26 mouse cellular contexts compared by ENCODE assay signal in genomic region chr2:35716175-35716574, GRCm38 (mm10).
DNase-seq lines count a peak whose midpoint lies in the region; ATAC-seq and TF ChIP-seq lines count a peak whose summit lies in the region.
"Had no signal": no experiment of that assay in that cellular context is flagged by ENCODE, and none has a peak within 500 bp of the region (broad histone marks: within the 10 kb centered on the region; RNA-seq: fewer than 3 reads in every experiment).

No protein-coding gene starts in this region.

- TF ChIP-seq RAD21 in CH12.LX (IDR thresholded peaks at IDR 0.05; ENCODE audit: low read depth, low read length) (no peak), MEL (IDR thresholded peaks at IDR 0.05; ENCODE audit: low read depth, low read length) (no peak)

- DNase-seq in CH12.LX (ENCODE audit: extremely low read depth) (peak; percentile 60), MEL (ENCODE audit: low read depth, low spot score) (peak; percentile 80)
- DNase-seq in cerebellum, postnatal 4 days (ENCODE audit: low spot score in 2 of 2) = no peak
- DNase-seq in urinary bladder, postnatal 10 days (ENCODE audit: low spot score) = no peak
- no peak for DNase-seq in thymus, postnatal 36 days
- DNase-seq: adrenal gland, adult 2 months; adrenal gland, postnatal 14 days; cerebellum, adult 11-12 months; cerebellum, adult 8-10 months; cerebellum, postnatal 10 days; cerebellum, postnatal 36 days; forebrain, postnatal 0 days; gastrocnemius, postnatal 25 days; heart, adult 18-20 months; heart, postnatal 10 days; heart, postnatal 36 days had no signal

- no peak for TF ChIP-seq POLR2A in CH12.LX (IDR thresholded peaks at IDR 0.05; ENCODE audit: low read depth, low read length)
- peak in 1 of 2 experiments; percentile 51; a peak in 1 of 4 replicates for TF ChIP-seq POLR2A in MEL (IDR thresholded peaks at IDR 0.05; ENCODE audit: control insufficient read depth in 1 of 2, insufficient read depth in 1 of 2, low read depth in 1 of 2, low read length in 2 of 2, poor library complexity in 1 of 2)

- H3K79me2 ChIP-seq in CH12.LX (replicated peaks; ENCODE audit: control insufficient read depth, extremely low read depth, insufficient read depth, poor library complexity, severe bottlenecking) (no peaks in the 10 kb centered on the region), MEL (ENCODE audit: control insufficient read depth, insufficient read depth, low read length, poor library complexity) (no peaks in the 10 kb centered on the region)

- H3K27ac ChIP-seq in CH12.LX (ENCODE audit: insufficient read depth, low read depth) (no peak overlapping the region), MEL (ENCODE audit: control insufficient read depth, low read depth, low read length) (peak overlapping the region; percentile 90)
- H3K27ac ChIP-seq: embryonic facial prominence, embryonic 12.5 days; embryonic facial prominence, embryonic 15.5 days; heart, embryonic 15.5 days; hindbrain, embryonic 10.5 days; hindbrain, embryonic 13.5 days had no signal

- H3K4me3 ChIP-seq in CH12.LX (replicated peaks in 1 of 3; ENCODE audit: low read depth in 2 of 3, low read length in 2 of 3, poor library complexity in 1 of 3) (no peak overlapping the region), MEL (ENCODE audit: control insufficient read depth in 1 of 2, insufficient read depth in 1 of 2, low read depth in 2 of 2, low read length in 2 of 2) (peak overlapping the region in 1 of 2 experiments; percentile 32; a peak in 3 of 4 replicates)
- H3K4me3 ChIP-seq: embryonic facial prominence, embryonic 12.5 days; embryonic facial prominence, embryonic 15.5 days; heart, embryonic 12.5 days; heart, embryonic 15.5 days; hindbrain, embryonic 10.5 days; hindbrain, embryonic 13.5 days had no signal

- no peak overlapping the region for H3K4me2 ChIP-seq in CH12.LX (ENCODE audit: insufficient read depth, low read depth, poor library complexity, severe bottlenecking)
- H3K4me2 ChIP-seq: embryonic facial prominence, embryonic 12.5 days; embryonic facial prominence, embryonic 15.5 days; heart, embryonic 12.5 days; heart, embryonic 15.5 days; hindbrain, embryonic 13.5 days had no signal

- in situ Hi-C loops in CH12.LX (cut with MboI; ENCODE audit: low pct_ligation_motif_present, low pct_unique_long_range_greater_than_20kb, low sequenced_read_pairs) = no loop called here

- H3K27me3 ChIP-seq in CH12.LX (replicated peaks) (no peaks in the 10 kb centered on the region), MEL (ENCODE audit: control insufficient read depth in 1 of 2, insufficient read depth in 2 of 2, low read length in 2 of 2) (no peaks in the 10 kb centered on the region)
- H3K27me3 ChIP-seq: embryonic facial prominence, embryonic 12.5 days; embryonic facial prominence, embryonic 15.5 days; heart, embryonic 12.5 days; heart, embryonic 15.5 days; hindbrain, embryonic 13.5 days had no signal

- TF ChIP-seq EP300 in CH12.LX (IDR thresholded peaks at IDR 0.05; ENCODE audit: low read length) (no peak), MEL (IDR thresholded peaks at IDR 0.05; ENCODE audit: low read depth in 1 of 2, low read length in 2 of 2) (no peak)

- dilution Hi-C loops in CH12.LX (cut with MboI; ENCODE audit: extremely low pct_ligation_motif_present, extremely low pct_unique_long_range_greater_than_20kb, low sequenced_read_pairs) = no loop called here

- H3K9ac ChIP-seq in CH12.LX (ENCODE audit: insufficient read depth, low read depth) (no peak overlapping the region), MEL (ENCODE audit: control insufficient read depth, low read depth, low read length, poor library complexity, severe bottlenecking) (no peak overlapping the region)
- H3K9ac ChIP-seq: embryonic facial prominence, embryonic 12.5 days; embryonic facial prominence, embryonic 15.5 days; forebrain, postnatal 0 days; heart, embryonic 12.5 days; heart, embryonic 15.5 days; hindbrain, embryonic 13.5 days had no signal

- H3K36me3 ChIP-seq in CH12.LX (replicated peaks in 1 of 2; ENCODE audit: control insufficient read depth in 1 of 2, insufficient read depth in 1 of 2, low read length in 1 of 2) (peaks cover 58 to 91% of the 10 kb centered on the region in 2 experiments), MEL (ENCODE audit: control insufficient read depth in 1 of 2, insufficient read depth in 2 of 2, low read length in 2 of 2) (peaks cover 0 to 19% of the 10 kb centered on the region in 2 experiments; a peak in 2 of 4 replicates)

- peak; percentile 38; the same call in 1 of the 2 replicates for ATAC-seq in common myeloid progenitor, adult 5-6 weeks (replicated peaks; ENCODE audit: low read depth, poor library complexity, severe bottlenecking)
- ATAC-seq: CD4-positive, CD25-positive, alpha-beta regulatory T cell, adult 4 months; forebrain, embryonic 14.5 days; forebrain, postnatal 0 days; hindbrain, embryonic 16.5 days had no signal

- TF ChIP-seq CTCF in CH12.LX (conservative IDR thresholded peaks at IDR 0.05 in 1 of 2, IDR thresholded peaks at IDR 0.05 in 1 of 2; ENCODE audit: low read depth in 2 of 2, low read length in 2 of 2) (no peak), MEL (IDR thresholded peaks at IDR 0.05 in 2 of 3, conservative IDR thresholded peaks at IDR 0.05 in 1 of 3; ENCODE audit: control insufficient read depth in 1 of 3, insufficient read depth in 1 of 3, low read depth in 2 of 3, low read length in 3 of 3, poor library complexity in 1 of 3, severe bottlenecking in 1 of 3) (no peak)

- H3K9me3 ChIP-seq in CH12.LX (replicated peaks; ENCODE audit: low read length) (no peaks in the 10 kb centered on the region), MEL (replicated peaks; ENCODE audit: insufficient read depth, low read length) (no peaks in the 10 kb centered on the region)
- H3K9me3 ChIP-seq: embryonic facial prominence, embryonic 12.5 days; embryonic facial prominence, embryonic 15.5 days; heart, embryonic 12.5 days; heart, embryonic 15.5 days; hindbrain, embryonic 10.5 days; hindbrain, embryonic 13.5 days had no signal

- H3K4me1 ChIP-seq in CH12.LX (ENCODE audit: control insufficient read depth in 1 of 2, insufficient read depth in 2 of 2) = peaks cover 3 to 43% of the 10 kb centered on the region in 2 experiments
- peaks cover 12 to 25% of the 10 kb centered on the region in 2 experiments; a peak in 3 of 4 replicates for H3K4me1 ChIP-seq in MEL (ENCODE audit: control insufficient read depth in 1 of 2, insufficient read depth in 2 of 2, low read length in 2 of 2)
- H3K4me1 ChIP-seq: hindbrain, embryonic 10.5 days had no signal

TF ChIP-seq in CH12.LX, 34 proteins besides CTCF, POLR2A, EP300 and RAD21:
- TF ChIP-seq MYC (IDR thresholded peaks at IDR 0.05; ENCODE audit: low read depth, low read length) = 0 out of 2 replicates have a peak, but pooled peaks have one; percentile 1
- no peak for TF ChIP-seq KAT2A (IDR thresholded peaks at IDR 0.05; ENCODE audit: insufficient replicate concordance, low read length)

TF ChIP-seq in MEL, 35 proteins besides CTCF, POLR2A, EP300 and RAD21 (continues in another document):
- peak; percentile 36; the same call in 1 of the 2 replicates for TF ChIP-seq HCFC1 (IDR thresholded peaks at IDR 0.05; ENCODE audit: low read depth, low read length)
- no peak for TF ChIP-seq SIN3A (IDR thresholded peaks at IDR 0.05; ENCODE audit: low read length)
- TF ChIP-seq TBP (IDR thresholded peaks at IDR 0.05; ENCODE audit: low read depth, low read length) = 0 out of 2 replicates have a peak, but pooled peaks have one; percentile 47
- TF ChIP-seq NELFE (IDR thresholded peaks at IDR 0.05; ENCODE audit: low read depth, low read length) = peak; percentile 51
- TF ChIP-seq TCF12 (IDR thresholded peaks at IDR 0.05; ENCODE audit: low read depth, low read length) = no peak
- no peak for TF ChIP-seq SMC3 (IDR thresholded peaks at IDR 0.05; ENCODE audit: low read depth, low read length)
- no peak for TF ChIP-seq MAFK (IDR thresholded peaks at IDR 0.05; ENCODE audit: borderline replicate concordance, low read depth, low read length)
- no peak for TF ChIP-seq MAZ (IDR thresholded peaks at IDR 0.05; ENCODE audit: low read depth, low read length)
- TF ChIP-seq GABPA (IDR thresholded peaks at IDR 0.05; ENCODE audit: low read depth, low read length) = no peak
- no peak for TF ChIP-seq KAT2A (conservative IDR thresholded peaks at IDR 0.05; ENCODE audit: low read depth, low read length)
- no peak for TF ChIP-seq MEF2A (IDR thresholded peaks at IDR 0.05; ENCODE audit: extremely low read depth, insufficient replicate concordance, low read depth, low read length, poor library complexity, severe bottlenecking)
- TF ChIP-seq JUND (IDR thresholded peaks at IDR 0.05; ENCODE audit: low read depth, low read length) = no peak
- TF ChIP-seq ZNF384 (IDR thresholded peaks at IDR 0.05; ENCODE audit: low read depth, low read length) = no peak
- TF ChIP-seq MAX (IDR thresholded peaks at IDR 0.05; ENCODE audit: low read length) = peak; percentile 35
- peak; percentile 21; the same call in 1 of the 2 replicates for TF ChIP-seq ELF1 (IDR thresholded peaks at IDR 0.05; ENCODE audit: low read depth, low read length)
- no peak for TF ChIP-seq ZMIZ1 (IDR thresholded peaks at IDR 0.05; ENCODE audit: low read depth, low read length)
- TF ChIP-seq BHLHE40 (IDR thresholded peaks at IDR 0.05; ENCODE audit: borderline replicate concordance, low read depth, low read length) = no peak
- TF ChIP-seq USF1 (IDR thresholded peaks at IDR 0.05; ENCODE audit: low read depth, low read length) = no peak
- no peak for TF ChIP-seq RCOR1 (IDR thresholded peaks at IDR 0.05; ENCODE audit: low read depth, low read length)
- no peak for TF ChIP-seq POLR2AphosphoS5 (IDR thresholded peaks at IDR 0.05; ENCODE audit: borderline replicate concordance, low read depth, low read length)
- TF ChIP-seq ZC3H11A (IDR thresholded peaks at IDR 0.05; ENCODE audit: low read depth, low read length) = no peak
- TF ChIP-seq E2F4 (IDR thresholded peaks at IDR 0.05; ENCODE audit: borderline replicate concordance, low read depth, low read length) = no peak
- TF ChIP-seq TAL1 (IDR thresholded peaks at IDR 0.05; ENCODE audit: low read length) = no peak
- TF ChIP-seq MXI1 (IDR thresholded peaks at IDR 0.05; ENCODE audit: low read depth, low read length) = peak; percentile 23; the same call in 1 of the 2 replicates
- no peak for TF ChIP-seq MYB (IDR thresholded peaks at IDR 0.05; ENCODE audit: low read depth, low read length)
- TF ChIP-seq MYC (IDR thresholded peaks at IDR 0.05; ENCODE audit: low read depth, low read length) = no peak
- TF ChIP-seq POLR2AphosphoS2 (IDR thresholded peaks at IDR 0.05; ENCODE audit: low read length) = no peak
- no peak for TF ChIP-seq CHD2 (IDR thresholded peaks at IDR 0.05; ENCODE audit: low read length)
- no peak for TF ChIP-seq ZKSCAN1 (IDR thresholded peaks at IDR 0.05; ENCODE audit: low read depth, low read length)
- no peak for TF ChIP-seq USF2 (IDR thresholded peaks at IDR 0.05; ENCODE audit: borderline replicate concordance in 1 of 2, insufficient read depth in 1 of 2, low read depth in 1 of 2, low read length in 2 of 2)

Comparison
In these comparisons a context has a peak if more than half of its experiments do, and no peak if none do; other contexts are left out.
1. DNase-seq: peak in CH12.LX (single experiment) and MEL (single experiment); none in cerebellum, postnatal 4 days (0 of 2), urinary bladder, postnatal 10 days (single experiment) and thymus, postnatal 36 days (0 of 2).
2. Of the 35 proteins assayed by ChIP-seq in both MEL and CH12.LX: peak only in MEL: ELF1, HCFC1, MAX, MXI1, NELFE and TBP; only in CH12.LX: MYC; in both: none; in neither: 27; mixed calls (peak in some experiments, not most) for 1.